Mouse (Mus musculus) lung, postnatal 0 days (tissue): ENCODE measurements around the gene Cept1. TPM values are rescaled to one million over a fixed set of nuclear protein-coding genes. Genes with fewer than 3 reads are reported as not detected.
A peak's percentile ranks its signal among the peaks of the same experiment; 100 is the strongest.

Source experiments
- ATAC-seq: fragments of 200-750 bp; cut with Nextera tagmentation; 2 replicates; pipeline ENCODE4 v1.8.0; 2017; ENCODE audit warnings: moderate library complexity
- DNase-seq: peaks from one replicate; pipeline ENCODE4 v3.0.0-alpha.2; 2016; ENCODE audit warnings: low spot score
- H3K27ac ChIP-seq: fragments of 300-500 bp; sonication (generic); 2 replicates; pipeline ENCODE4 v1.5.1; 2014; ENCODE audit warnings: antibody characterized with exemption, mild to moderate bottlenecking, low read length, mixed read lengths
- H3K27me3 ChIP-seq: fragments of 300-500 bp; sonication (generic); replicated peaks from 2 replicates; pipeline ENCODE4 v1.6.1; 2014; ENCODE audit warnings: low read length, mixed read lengths; ENCODE audit not compliant: insufficient read depth
- H3K36me3 ChIP-seq: fragments of 300-500 bp; sonication (generic); 2 replicates; pipeline ENCODE4 v1.6.1; 2014; ENCODE audit warnings: low read length, mixed read lengths; ENCODE audit not compliant: insufficient read depth
- H3K4me1 ChIP-seq: fragments of 300-500 bp; sonication (generic); 2 replicates; pipeline ENCODE4 v1.6.1; 2014; ENCODE audit warnings: antibody characterized with exemption, low read depth, low read length, mixed read lengths; ENCODE audit not compliant: insufficient read depth
- H3K4me2 ChIP-seq: fragments of 300-500 bp; sonication (generic); replicated peaks from 2 replicates; pipeline ENCODE4 v1.6.1; 2014; ENCODE audit warnings: low read depth, mild to moderate bottlenecking, low read length, moderate library complexity, mixed read lengths
- H3K4me3 ChIP-seq: fragments of 300-500 bp; sonication (generic); 2 replicates; pipeline ENCODE4 v1.5.1; 2014; ENCODE audit warnings: low read depth, low read length
- H3K9ac ChIP-seq: fragments of 300-500 bp; sonication (generic); replicated peaks from 2 replicates; pipeline ENCODE4 v1.6.1; 2014; ENCODE audit warnings: low read depth, mild to moderate bottlenecking
- H3K9me3 ChIP-seq: fragments of 300-500 bp; sonication (generic); 2 replicates; pipeline ENCODE4 v1.6.1; 2016; ENCODE audit warnings: low read length, mixed read lengths
- CTCF ChIP-seq: IDR thresholded peaks from 2 replicates; pipeline ENCODE4 v1.5.1; 2016; ENCODE audit warnings: antibody characterized with exemption, mild to moderate bottlenecking
- EP300 ChIP-seq: IDR thresholded peaks from 2 replicates; pipeline ENCODE4 v1.6.1; 2016; ENCODE audit warnings: antibody characterized with exemption, mild to moderate bottlenecking, control low read depth
- WGBS: fragments of 180-500 bp; shearing (Covaris S2); extraction: QIAGEN DNeasy Blood & Tissue Kit; methylation state at CpG from one replicate; pipeline ENCODE4 v1.1.7; 2014; 5-methylcytosine and 5-hydroxymethylcytosine counted together
- polyA plus RNA-seq: library from polyadenylated mRNA; unstranded; fragments of >200 nt; fragmentation: Nextera tagmentation; extraction: Ambion mirVana; gene quantifications from 2 replicates; pipeline ENCODE4 v1.2.1, GENCODE M21; 2015

Gene Cept1
- polyA plus RNA-seq, 1 experiment from 2014 or later = 74.1 TPM

DNA sequence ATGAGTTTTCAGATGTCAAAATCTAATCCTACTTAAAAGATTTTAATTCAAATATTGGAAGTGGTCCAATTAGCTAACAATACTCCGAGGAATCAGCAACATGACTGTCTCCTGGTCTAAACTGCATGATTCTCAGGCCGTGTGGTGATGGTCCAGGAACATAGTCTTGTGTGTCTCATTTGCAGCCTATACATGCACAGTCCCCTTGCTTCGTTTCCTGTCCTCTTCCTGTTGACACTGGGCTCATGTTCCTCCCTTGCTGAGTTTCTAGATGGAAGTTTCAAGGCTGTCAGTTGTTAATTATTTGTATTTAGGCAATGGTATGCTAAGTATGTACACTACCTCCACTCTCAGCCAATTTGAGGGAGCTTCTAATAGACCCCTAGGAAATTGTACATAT, 50.6 kb downstream of the Cept1 start:
- H3K4me2 ChIP-seq = no peak overlapping the region
- TF ChIP-seq EP300 (no peak), CTCF (no peak)
- no peak overlapping the region for H3K4me3 ChIP-seq
- no peaks in the 10 kb centered on the region for H3K27me3 ChIP-seq
- peaks cover 13% of the 10 kb centered on the region for H3K36me3 ChIP-seq
- no peak overlapping the region for H3K9ac ChIP-seq
- 25% methylated on average over 3 of the region's 3 CpGs for WGBS
- DNase-seq (no peak), ATAC-seq (no peak)
- 0 out of 2 replicates have a peak overlapping the region, but pooled peaks have one; percentile 17 for H3K27ac ChIP-seq
- peaks cover 13% of the 10 kb centered on the region; the same call in 1 of the 2 replicates for H3K4me1 ChIP-seq
- no peaks in the 10 kb centered on the region for H3K9me3 ChIP-seq

- TF ChIP-seq EP300 (peak; percentile 86), CTCF (no peak)
- H3K36me3 ChIP-seq = peaks cover 7% of the 10 kb centered on the region; the same call in 1 of the 2 replicates
- no peak overlapping the region for H3K4me3 ChIP-seq
- H3K27me3 ChIP-seq = no peaks in the 10 kb centered on the region
- peaks cover 17% of the 10 kb centered on the region; the same call in 1 of the 2 replicates for H3K4me1 ChIP-seq
- DNase-seq (peak; percentile 92), ATAC-seq (peak; percentile 96)
- H3K9me3 ChIP-seq = no peaks in the 10 kb centered on the region
- no peak overlapping the region for H3K4me2 ChIP-seq
- 24% methylated on average over 4 of the region's 4 CpGs for WGBS
- no peak overlapping the region for H3K9ac ChIP-seq
- H3K27ac ChIP-seq = peak overlapping the region; percentile 79
These were observed 51.4 kb downstream of the Cept1 start for GRCm38 (mm10) chr3:106496045-106496721.

DNA sequence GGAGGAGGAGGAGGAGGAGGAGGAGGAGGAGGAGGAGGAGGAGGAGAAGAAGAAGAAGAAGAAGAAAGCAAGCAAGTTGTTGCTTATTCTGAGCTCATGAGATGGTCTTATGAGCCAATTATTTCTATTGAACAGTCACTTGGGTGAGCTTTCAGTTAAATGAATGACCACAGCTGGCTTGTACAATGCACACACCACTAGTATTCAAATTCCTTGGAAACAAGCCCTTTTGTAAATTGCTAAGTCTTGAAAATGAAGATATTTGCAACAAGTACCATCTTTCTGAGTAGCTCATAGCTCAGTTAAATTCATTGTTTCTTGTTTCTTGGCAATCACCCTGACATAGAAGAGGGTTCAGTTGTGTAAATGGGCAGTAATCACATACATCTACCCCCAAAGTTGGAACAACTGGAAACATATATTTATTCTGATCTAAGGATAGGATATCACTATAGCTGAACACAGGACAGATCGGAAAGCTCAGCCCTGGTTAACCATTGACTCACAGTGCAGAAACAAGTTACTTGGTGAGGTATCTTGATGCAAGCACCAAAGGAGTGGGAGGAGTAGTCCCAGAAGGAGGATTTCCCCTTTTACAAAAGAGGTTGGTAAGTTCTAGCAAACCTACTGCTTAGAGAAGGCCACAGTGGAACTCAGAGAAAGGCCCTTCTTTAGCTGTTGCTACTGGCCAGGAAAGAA, 52.1 kb downstream of the Cept1 start:
- TF ChIP-seq EP300 (no peak), CTCF (no peak)
- H3K9me3 ChIP-seq = no peaks in the 10 kb centered on the region
- H3K4me2 ChIP-seq = no peak overlapping the region
- WGBS = 42% methylated on average over 1 of the region's 1 CpGs
- H3K27ac ChIP-seq = peak overlapping the region; percentile 79
- no peak overlapping the region for H3K4me3 ChIP-seq
- H3K4me1 ChIP-seq = peaks cover 17% of the 10 kb centered on the region; the same call in 1 of the 2 replicates
- no peak overlapping the region for H3K9ac ChIP-seq
- peaks cover 4% of the 10 kb centered on the region; the same call in 1 of the 2 replicates for H3K36me3 ChIP-seq
- DNase-seq (peak; percentile 76), ATAC-seq (peak; percentile 37)
- H3K27me3 ChIP-seq = no peaks in the 10 kb centered on the region

DNA sequence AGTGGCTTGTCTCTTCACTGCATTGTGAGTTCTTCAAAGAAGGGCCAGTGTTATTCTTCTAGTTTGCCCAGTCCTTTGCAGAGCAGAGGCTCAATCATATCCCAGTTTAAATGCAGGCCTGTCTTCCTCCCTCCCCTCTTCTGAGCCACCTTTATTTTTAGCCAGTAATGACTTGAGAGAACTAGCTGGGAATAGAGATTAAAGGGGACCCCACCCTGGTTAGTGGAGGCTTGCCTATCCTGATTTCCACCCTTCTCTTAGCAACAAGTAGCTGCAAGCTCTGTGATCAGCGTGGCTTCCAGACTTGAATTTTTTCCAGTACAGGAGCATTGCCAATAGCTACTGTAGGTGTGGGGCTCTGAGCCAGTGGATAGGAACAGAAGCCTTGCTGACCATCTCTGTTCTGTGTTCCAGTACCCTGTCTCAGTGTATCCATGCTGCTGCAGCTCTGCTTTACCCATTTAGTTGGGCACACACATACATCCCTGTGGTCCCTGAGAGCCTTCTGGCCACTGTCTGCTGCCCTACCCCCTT, 53.1 kb downstream of the Cept1 start:
- TF ChIP-seq CTCF (no peak), EP300 (no peak)
- no peak overlapping the region for H3K4me2 ChIP-seq
- H3K27ac ChIP-seq = 0 out of 2 replicates have a peak overlapping the region, but pooled peaks have one; percentile 15
- H3K36me3 ChIP-seq = peaks cover 4% of the 10 kb centered on the region; the same call in 1 of the 2 replicates
- no peak overlapping the region for H3K9ac ChIP-seq
- DNase-seq (no peak), ATAC-seq (no peak)
- no peak overlapping the region for H3K4me3 ChIP-seq
- no peaks in the 10 kb centered on the region for H3K9me3 ChIP-seq
- H3K27me3 ChIP-seq = no peaks in the 10 kb centered on the region
- WGBS = 44% methylated on average over 1 of the region's 1 CpGs
- H3K4me1 ChIP-seq = peaks cover 17% of the 10 kb centered on the region; the same call in 1 of the 2 replicates

- peaks cover 3% of the 10 kb centered on the region; the same call in 1 of the 2 replicates for H3K36me3 ChIP-seq
- ATAC-seq = no peak
- 68% methylated on average over 3 of the region's 3 CpGs for WGBS
- H3K27me3 ChIP-seq = no peaks in the 10 kb centered on the region
- no peak overlapping the region for H3K4me3 ChIP-seq
- no peak overlapping the region for H3K4me2 ChIP-seq
- H3K27ac ChIP-seq = 0 out of 2 replicates have a peak overlapping the region, but pooled peaks have one; percentile 15
- no peak for DNase-seq
- no peak for TF ChIP-seq EP300
- no peak for TF ChIP-seq CTCF
- H3K9me3 ChIP-seq = no peaks in the 10 kb centered on the region
- no peak overlapping the region for H3K9ac ChIP-seq
- H3K4me1 ChIP-seq = peaks cover 17% of the 10 kb centered on the region; the same call in 1 of the 2 replicates
These were observed 53.7 kb downstream of the Cept1 start for GRCm38 (mm10) chr3:106493882-106494281.

GRCm38 (mm10) chr3:106493202-106493601, 54.4 kb downstream of the Cept1 start:
- Histone ChIP-seq H3K36me3 (no peaks in the 10 kb centered on the region), H3K9me3 (no peaks in the 10 kb centered on the region), H3K4me3 (no peak overlapping the region), H3K27me3 (no peaks in the 10 kb centered on the region), H3K9ac (no peak overlapping the region), H3K27ac (no peak overlapping the region), H3K4me1 (peaks cover 17% of the 10 kb centered on the region; the same call in 1 of the 2 replicates), H3K4me2 (no peak overlapping the region)
- TF ChIP-seq CTCF (no peak), EP300 (no peak)
- 81% methylated on average over 8 of the region's 8 CpGs for WGBS
- DNase-seq = no peak
- no peak for ATAC-seq
